Mouse (Mus musculus) E14TG2a.4 (cell line): ENCODE data around the gene Lrrc8d.

Experiments
- CTCF ChIP-seq: conservative IDR thresholded peaks from 2 replicates; pipeline ENCODE4 v1.5.1; 2014; ENCODE audit warnings: low read length
- NANOG ChIP-seq: IDR thresholded peaks from 2 replicates; pipeline ENCODE4 v1.6.1; 2014; ENCODE audit warnings: borderline replicate concordance, low read length, mixed read lengths
- POU5F1 ChIP-seq: IDR thresholded peaks from 2 replicates; pipeline ENCODE4 v1.6.1; 2014; ENCODE audit warnings: low read length, borderline replicate concordance

- no peak for TF ChIP-seq CTCF
- TF ChIP-seq NANOG: peak; percentile 62; the same call in 1 of the 2 replicates
- no peak for TF ChIP-seq POU5F1
Measured at GRCm38 (mm10) chr5:105672332-105672731, 27.4 kb upstream of the Lrrc8d start.
